Mouse (Mus musculus) midbrain, embryonic 10.5 days (tissue): ENCODE measurements around the gene Prr12. TPM values are rescaled to one million over a fixed set of nuclear protein-coding genes. Genes with fewer than 3 reads are reported as not detected.
A peak's percentile ranks its signal among the peaks of the same experiment; 100 is the strongest.

Source experiments
- DNase-seq: peaks from one replicate; pipeline ENCODE4 v3.0.0-alpha.2; 2017; ENCODE audit warnings: low spot score
- H3K27ac ChIP-seq: fragments of 300-500 bp; sonication (generic); replicated peaks from 2 replicates; pipeline ENCODE4 v1.5.1; 2016; ENCODE audit warnings: mild to moderate bottlenecking
- H3K27me3 ChIP-seq: fragments of 300-500 bp; sonication (generic); 2 replicates; pipeline ENCODE4 v1.6.1; 2016; ENCODE audit warnings: low read depth, mild to moderate bottlenecking; ENCODE audit not compliant: poor library complexity, severe bottlenecking
- H3K36me3 ChIP-seq: fragments of 300-500 bp; sonication (generic); 2 replicates; pipeline ENCODE4 v1.6.1; 2016; ENCODE audit warnings: mild to moderate bottlenecking, moderate library complexity
- H3K4me1 ChIP-seq: fragments of 300-500 bp; sonication (generic); 2 replicates; pipeline ENCODE4 v1.6.1; 2016
- H3K4me3 ChIP-seq: fragments of 300-500 bp; sonication (generic); 2 replicates; pipeline ENCODE4 v1.5.1; 2016; ENCODE audit warnings: mild to moderate bottlenecking, moderate library complexity
- H3K9me3 ChIP-seq: fragments of 300-500 bp; sonication (generic); replicated peaks from 2 replicates; pipeline ENCODE4 v1.6.1; 2016; ENCODE audit warnings: mild to moderate bottlenecking
- WGBS: fragments of 180-500 bp; shearing (Covaris S2); methylation state at CpG from one replicate; pipeline ENCODE4 v1.1.7; 2016; 5-methylcytosine and 5-hydroxymethylcytosine counted together
- polyA plus RNA-seq: library from polyadenylated mRNA; unstranded; fragments of >200 nt; fragmentation: Nextera tagmentation; extraction: Ambion mirVana; gene quantifications from 2 replicates; pipeline ENCODE4 v1.2.1, GENCODE M21; 2016

Prr12 gene
- polyA plus RNA-seq, 1 experiment from 2014 or later = 11.3 TPM

DNA sequence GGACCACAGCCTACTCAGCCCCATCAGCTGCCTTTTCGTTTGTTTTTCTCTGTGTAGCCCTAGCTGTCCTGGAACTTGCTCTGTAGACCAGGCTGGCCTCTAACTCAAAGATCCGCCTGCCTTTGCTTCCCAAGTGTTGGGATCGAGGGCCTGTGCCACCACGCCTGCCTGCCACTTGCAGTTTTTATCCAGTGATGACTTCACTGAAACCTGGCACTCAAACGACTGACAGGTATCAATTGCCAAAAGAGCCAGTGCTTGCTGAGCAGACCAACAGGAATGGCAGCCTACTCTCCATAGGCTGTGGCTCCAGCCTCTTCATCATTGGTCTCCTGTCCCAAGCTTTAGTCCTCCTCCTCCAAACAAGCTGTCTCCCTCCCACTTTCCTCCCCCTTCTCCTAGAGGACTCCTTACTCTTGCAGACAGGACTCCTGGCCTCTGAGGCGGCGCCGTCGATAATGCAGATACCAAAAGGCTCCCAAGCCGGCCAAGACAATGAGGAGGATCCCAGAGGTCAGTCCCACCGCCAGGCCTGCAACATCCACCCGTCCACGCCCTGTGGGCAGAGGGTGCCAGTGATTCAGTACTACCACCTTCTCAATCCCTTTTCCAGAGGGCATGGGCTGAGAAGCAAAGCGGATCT lies 3.8 kb upstream of the Prr12 start:
- Histone ChIP-seq H3K27me3 (no peaks in the 10 kb centered on the region), H3K4me1 (peaks cover 52% of the 10 kb centered on the region), H3K9me3 (no peaks in the 10 kb centered on the region), H3K36me3 (no peaks in the 10 kb centered on the region), H3K4me3 (0 out of 2 replicates have a peak overlapping the region, but pooled peaks have one; percentile 1), H3K27ac (no peak overlapping the region)
- no peak for DNase-seq
- WGBS = 68% methylated on average over 14 of the region's 14 CpGs

DNA sequence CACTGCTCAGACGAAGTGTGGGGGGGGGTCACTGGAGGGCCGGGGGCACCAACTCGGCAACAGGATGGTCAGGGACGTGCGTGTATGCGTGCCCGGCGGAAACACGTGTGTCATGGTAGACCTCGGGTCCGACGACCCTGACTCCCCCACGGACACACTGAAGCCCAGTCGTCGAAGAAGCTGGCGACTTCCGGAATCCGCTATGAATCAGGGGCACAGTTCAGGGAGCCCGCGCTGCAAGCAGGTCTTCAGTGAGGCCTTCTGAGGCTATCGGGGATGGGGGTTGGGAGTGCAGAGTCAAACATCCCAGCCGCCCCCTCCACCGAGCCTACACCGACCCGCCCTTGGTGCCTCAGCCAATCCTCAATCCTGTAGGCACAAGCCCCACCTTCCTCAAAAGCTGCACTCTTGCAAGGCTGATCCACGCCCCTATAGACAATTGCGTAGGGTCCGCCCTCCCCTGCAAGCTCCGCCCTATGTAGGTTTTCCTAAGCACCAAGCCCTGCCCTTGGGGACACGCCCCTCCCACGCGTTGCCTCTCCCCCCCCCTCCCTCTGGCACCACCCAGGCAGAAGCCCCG lies 1.3 kb upstream of the Prr12 start:
- Histone ChIP-seq H3K4me1 (peaks cover 54% of the 10 kb centered on the region), H3K4me3 (peak overlapping the region; percentile 98), H3K9me3 (no peaks in the 10 kb centered on the region), H3K27me3 (no peaks in the 10 kb centered on the region), H3K27ac (peak overlapping the region; percentile 100), H3K36me3 (peaks cover 21% of the 10 kb centered on the region)
- WGBS = under 1% methylated on average over 33 of the region's 33 CpGs
- peak; percentile 97 for DNase-seq

DNA sequence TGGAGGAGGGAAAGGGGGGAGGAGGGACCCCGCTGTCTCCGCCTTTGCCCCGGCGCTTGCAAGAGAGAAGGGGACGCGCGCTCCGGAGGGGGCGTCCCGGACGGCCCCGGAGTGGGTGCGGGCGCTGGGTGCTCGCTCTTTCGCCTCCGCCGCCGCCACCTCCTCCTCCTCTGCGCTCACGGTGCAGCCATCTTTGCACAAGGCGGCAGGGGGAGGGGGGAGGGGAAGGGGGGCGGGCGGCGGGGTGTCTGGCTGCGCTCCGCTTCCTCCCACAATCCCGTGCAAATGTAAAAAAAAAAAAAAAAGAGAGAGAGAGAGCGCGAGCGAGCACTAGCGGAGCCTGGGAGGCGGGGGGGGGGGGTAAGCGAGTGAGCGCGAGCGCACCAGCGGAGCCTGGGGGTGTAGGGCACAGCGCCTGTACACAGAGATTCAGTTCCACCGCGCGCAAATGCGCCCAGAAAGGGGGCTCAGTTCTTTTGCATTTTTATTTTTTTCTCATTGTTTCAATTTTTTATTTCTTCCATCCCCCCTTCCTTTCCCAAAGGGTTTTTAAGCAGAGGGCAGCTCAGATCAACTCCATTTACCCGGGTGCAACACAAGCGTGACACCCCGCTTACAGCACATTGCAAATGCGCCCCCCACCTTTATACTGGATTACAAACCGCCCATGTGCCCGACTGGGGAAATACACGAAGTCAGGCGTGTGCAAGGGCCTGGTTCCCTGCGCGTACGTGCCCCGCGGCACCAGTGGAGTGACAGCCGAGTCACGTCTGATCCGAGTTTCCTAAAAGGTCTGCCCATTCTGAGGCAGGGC lies 643 bp upstream of the Prr12 start:
- under 1% methylated on average over 52 of the region's 59 CpGs for WGBS
- DNase-seq = peak; percentile 86
- Histone ChIP-seq H3K27me3 (no peaks in the 10 kb centered on the region), H3K9me3 (no peaks in the 10 kb centered on the region), H3K4me3 (peak overlapping the region; percentile 98), H3K4me1 (peaks cover 50% of the 10 kb centered on the region), H3K36me3 (peaks cover 28% of the 10 kb centered on the region), H3K27ac (peak overlapping the region; percentile 100)

DNA sequence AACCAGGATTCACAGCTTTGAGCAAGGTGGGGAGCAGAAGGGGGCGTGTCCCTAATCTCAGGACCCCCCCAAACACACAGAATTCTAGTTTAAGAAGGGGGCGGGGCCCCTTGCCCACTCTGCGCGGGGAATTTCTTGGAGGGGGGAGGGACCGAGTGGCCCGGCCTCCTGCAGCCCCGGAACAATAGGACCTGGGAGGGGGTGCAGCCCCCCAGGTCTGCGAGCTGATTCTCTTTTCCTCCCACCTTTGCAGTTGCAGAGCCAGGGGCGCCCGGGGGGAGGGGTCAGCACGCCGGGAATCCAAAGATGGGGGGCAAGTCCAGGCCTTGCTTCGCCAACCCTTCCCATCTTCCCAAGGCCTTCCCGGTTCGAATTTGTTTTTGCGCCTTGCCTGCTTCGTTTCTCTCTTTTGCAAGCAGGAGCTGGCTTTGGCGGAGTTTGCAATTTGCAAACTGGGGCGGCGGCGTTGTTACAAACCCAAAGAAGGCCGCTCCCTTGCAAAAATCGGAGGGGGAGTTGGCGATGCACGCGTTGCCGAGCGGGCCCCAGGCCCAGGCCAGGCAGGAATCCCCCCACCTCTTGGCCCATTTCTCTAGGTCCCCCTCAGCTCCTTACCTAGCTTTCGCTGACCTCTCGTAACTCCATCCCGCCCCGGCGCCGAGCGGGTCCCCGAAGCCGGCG lies 360 bp downstream of the Prr12 start:
- peak overlapping the region; percentile 98 for H3K4me3 ChIP-seq
- H3K9me3 ChIP-seq = no peaks in the 10 kb centered on the region
- DNase-seq = peak; percentile 27
- under 1% methylated on average over 37 of the region's 38 CpGs for WGBS
- peaks cover 50% of the 10 kb centered on the region for H3K4me1 ChIP-seq
- H3K27me3 ChIP-seq = no peaks in the 10 kb centered on the region
- H3K27ac ChIP-seq = peak overlapping the region; percentile 100
- H3K36me3 ChIP-seq = peaks cover 38% of the 10 kb centered on the region

DNA sequence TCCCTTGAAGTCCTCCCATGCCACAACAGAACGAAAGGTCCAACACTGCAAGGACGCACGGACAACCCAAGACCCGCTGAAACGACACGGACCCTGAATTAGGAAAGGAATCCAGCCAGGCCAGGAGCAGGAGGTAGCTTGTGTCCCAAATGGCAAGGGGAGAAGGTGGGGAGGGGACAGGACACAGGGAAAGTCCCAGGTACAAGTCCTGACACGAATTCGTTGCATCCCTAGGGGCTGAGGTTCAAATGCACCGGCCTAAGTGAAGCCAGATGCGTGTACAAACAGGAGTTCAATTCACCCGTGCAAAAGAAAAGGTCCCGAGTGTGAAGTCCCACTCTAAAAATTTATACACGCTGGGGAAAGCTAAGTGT lies 1.1 kb downstream of the Prr12 start:
- H3K27me3 ChIP-seq = no peaks in the 10 kb centered on the region
- no peaks in the 10 kb centered on the region for H3K9me3 ChIP-seq
- H3K4me1 ChIP-seq = peaks cover 47% of the 10 kb centered on the region
- H3K36me3 ChIP-seq = peaks cover 46% of the 10 kb centered on the region
- H3K27ac ChIP-seq = peak overlapping the region; percentile 100
- 2% methylated on average over 13 of the region's 13 CpGs for WGBS
- H3K4me3 ChIP-seq = peak overlapping the region; percentile 98
- peak; percentile 32 for DNase-seq

DNA sequence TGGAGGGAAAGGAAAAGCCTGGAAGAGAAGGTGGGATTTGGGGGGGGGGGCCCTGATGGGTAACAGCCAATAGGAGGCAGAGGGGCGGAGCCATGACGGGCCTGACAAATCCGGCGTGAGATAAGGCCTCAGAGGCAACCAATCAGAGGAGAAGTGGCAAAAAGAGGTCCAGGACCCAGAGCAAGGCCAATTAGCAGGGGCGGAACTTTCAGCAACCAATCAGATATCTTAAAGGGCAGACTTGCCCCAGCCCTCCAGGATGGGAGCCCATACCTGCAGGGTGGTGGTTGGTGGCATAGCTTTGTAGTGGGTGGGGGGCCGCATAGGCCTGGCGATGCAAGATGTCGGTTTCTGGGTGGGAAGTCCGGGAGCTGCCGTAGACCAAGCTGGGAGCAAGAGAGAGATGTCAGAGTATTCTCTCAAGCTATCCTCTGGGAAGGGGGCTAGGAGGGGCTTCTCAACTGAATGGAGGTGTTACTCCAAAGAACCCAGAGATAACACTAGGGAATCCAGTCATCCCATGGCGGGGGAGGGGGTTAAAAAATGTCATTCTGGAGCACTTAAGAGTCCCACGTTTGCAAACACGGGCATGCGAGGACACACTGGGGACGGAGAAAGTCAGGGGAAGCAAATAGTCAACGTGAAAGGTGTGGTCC lies 1.6 kb downstream of the Prr12 start:
- peaks cover 46% of the 10 kb centered on the region for H3K4me1 ChIP-seq
- H3K4me3 ChIP-seq = peak overlapping the region; percentile 98
- peak overlapping the region; percentile 100 for H3K27ac ChIP-seq
- H3K9me3 ChIP-seq = no peaks in the 10 kb centered on the region
- H3K36me3 ChIP-seq = peaks cover 51% of the 10 kb centered on the region
- no peaks in the 10 kb centered on the region for H3K27me3 ChIP-seq
- peak; percentile 87 for DNase-seq
- 4% methylated on average over 16 of the region's 16 CpGs for WGBS

DNA sequence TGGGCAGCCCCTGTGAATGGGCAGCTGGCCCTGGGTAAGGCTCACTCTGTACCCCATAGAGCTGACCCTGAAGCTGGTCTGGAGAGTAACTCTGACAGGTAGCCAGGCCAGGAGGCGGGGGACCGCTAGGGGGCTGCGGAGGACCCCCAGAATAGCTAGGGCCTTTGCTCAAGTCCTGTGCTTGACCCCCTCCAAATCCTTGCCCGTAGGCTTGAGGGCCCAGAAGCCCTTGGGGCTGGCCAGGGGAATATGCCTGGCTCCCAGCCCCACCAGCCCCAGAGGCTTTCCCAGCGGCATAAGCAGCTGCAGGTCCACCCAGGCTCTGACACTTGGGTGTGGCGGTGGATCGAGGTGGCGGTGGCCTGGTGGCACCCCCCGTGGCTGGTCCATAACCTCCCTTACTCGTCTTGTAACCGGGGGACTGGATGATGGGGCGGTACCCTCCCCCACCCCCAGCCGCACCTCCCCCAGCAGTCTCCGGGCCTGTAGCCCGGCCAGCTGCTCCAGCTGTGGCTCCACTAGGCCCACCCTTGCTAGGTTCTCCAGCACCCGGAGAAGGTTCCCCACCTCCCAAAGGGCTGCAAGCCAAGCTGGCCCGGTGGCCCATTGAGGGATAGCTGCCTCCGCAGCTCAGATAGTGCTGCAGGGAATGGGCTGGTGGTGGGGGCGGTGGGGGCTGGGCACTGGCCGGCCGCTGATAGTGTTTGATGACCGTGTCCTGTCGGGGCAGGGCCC lies 3.6 kb downstream of the Prr12 start:
- peak overlapping the region; percentile 98 for H3K4me3 ChIP-seq
- H3K27ac ChIP-seq = no peak overlapping the region; the same call in 1 of the 2 replicates
- H3K9me3 ChIP-seq = no peaks in the 10 kb centered on the region
- WGBS = 96% methylated on average over 20 of the region's 23 CpGs
- DNase-seq = no peak
- H3K4me1 ChIP-seq = peaks cover 38% of the 10 kb centered on the region
- no peaks in the 10 kb centered on the region for H3K27me3 ChIP-seq
- peaks cover 71% of the 10 kb centered on the region for H3K36me3 ChIP-seq

DNA sequence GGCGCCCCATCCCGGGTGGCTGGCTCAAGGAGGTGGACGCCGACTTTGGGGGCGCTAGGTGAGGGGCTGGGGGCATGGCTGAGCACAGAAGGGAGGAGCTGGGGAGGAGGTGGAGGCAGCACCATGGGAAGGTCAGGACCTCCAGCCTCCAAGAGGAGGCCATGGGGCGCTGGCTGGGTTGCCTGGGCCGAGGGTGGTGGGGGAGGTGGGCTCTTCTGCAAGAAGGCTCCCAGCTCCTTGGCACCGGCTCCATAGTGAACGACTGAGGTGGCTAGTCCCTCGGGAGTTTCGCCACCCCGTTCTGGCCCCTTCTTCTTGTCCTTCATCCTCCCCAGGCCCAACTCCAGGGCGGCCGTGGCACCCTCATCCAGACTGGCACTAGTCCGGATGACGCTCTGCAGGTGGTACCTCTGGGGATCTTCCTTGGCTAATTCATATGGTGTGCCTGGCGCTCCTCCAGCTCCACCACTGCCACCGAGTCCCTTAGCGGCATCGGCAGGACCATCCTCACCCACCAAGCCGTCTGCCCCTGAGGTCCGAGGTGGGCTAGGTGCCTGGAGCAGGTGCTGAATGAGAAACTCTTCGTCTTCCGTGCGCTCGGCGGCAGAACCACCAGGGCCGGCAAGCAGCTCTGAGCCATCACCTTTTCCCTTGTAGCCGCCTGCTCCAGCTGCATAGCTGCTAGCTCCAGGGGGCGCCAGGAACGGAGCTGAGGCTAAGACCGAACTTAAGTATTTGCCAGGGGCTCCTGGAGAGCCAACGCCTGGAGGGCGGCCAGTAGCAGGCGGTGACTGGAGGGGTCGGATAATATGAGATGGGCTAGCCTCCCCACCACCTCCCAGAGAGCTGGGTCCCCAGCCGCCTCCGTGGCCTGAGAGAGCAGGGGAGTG lies 4.4 kb downstream of the Prr12 start:
- H3K36me3 ChIP-seq = peaks cover 79% of the 10 kb centered on the region
- WGBS = 93% methylated on average over 38 of the region's 38 CpGs
- no peak overlapping the region for H3K27ac ChIP-seq
- no peak for DNase-seq
- H3K4me1 ChIP-seq = peaks cover 31% of the 10 kb centered on the region
- peak overlapping the region; percentile 98 for H3K4me3 ChIP-seq
- H3K27me3 ChIP-seq = no peaks in the 10 kb centered on the region
- H3K9me3 ChIP-seq = no peaks in the 10 kb centered on the region

DNA sequence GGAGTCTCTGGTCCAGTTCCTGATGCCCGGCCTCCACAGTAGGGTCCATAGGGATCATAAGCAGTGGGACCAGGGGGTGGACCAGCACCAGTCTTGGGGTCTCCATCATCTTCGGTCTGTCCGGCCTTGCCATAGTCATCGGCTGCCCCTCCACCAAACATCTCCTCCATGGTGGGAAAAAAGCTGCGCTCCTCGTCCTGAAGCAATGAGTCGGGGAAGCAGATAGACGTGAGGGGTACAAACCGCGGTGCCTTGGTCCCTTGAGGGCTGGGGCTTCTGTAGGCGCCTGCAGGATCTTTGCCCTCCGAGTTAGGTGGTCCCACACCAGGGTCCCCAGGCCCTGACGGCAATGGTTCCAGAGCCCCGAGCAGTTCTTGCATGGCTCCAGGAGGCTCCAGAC lies 5.2 kb downstream of the Prr12 start:
- H3K27me3 ChIP-seq = no peaks in the 10 kb centered on the region
- no peak overlapping the region for H3K4me3 ChIP-seq
- DNase-seq = no peak
- peaks cover 31% of the 10 kb centered on the region for H3K4me1 ChIP-seq
- WGBS = 98% methylated on average over 14 of the region's 14 CpGs
- no peaks in the 10 kb centered on the region for H3K9me3 ChIP-seq
- peaks cover 87% of the 10 kb centered on the region for H3K36me3 ChIP-seq
- H3K27ac ChIP-seq = no peak overlapping the region

DNA sequence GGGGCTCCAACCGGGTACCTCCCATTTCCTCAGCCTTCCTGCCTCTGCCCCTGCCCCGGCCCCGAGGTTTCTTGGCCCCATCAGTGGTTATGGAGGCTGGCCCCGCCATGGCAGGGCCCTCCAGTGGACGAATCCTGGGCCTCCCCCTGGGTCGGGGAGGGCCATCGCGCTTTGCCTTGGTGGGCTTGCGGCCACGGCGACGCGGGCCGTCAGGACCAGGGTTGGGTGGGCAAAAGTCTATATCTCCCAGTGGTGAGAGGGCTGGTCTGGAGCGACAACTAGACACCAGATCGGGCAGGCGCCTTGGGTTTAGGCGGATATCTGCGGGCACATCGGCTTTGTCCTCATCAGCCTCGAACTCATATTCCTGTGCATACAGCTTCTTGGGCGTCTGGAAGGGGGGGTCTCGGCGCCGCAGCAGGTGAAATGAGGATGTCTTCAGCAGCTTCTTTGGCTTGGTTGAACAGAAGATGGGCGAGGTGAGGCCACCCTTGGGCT lies 5.8 kb downstream of the Prr12 start:
- Histone ChIP-seq H3K4me1 (peaks cover 28% of the 10 kb centered on the region), H3K27me3 (no peaks in the 10 kb centered on the region), H3K4me3 (peak overlapping the region; percentile 14; the same call in 1 of the 2 replicates), H3K36me3 (peaks cover 93% of the 10 kb centered on the region), H3K27ac (no peak overlapping the region), H3K9me3 (no peaks in the 10 kb centered on the region)
- no peak for DNase-seq
- WGBS = 95% methylated on average over 26 of the region's 26 CpGs

DNA sequence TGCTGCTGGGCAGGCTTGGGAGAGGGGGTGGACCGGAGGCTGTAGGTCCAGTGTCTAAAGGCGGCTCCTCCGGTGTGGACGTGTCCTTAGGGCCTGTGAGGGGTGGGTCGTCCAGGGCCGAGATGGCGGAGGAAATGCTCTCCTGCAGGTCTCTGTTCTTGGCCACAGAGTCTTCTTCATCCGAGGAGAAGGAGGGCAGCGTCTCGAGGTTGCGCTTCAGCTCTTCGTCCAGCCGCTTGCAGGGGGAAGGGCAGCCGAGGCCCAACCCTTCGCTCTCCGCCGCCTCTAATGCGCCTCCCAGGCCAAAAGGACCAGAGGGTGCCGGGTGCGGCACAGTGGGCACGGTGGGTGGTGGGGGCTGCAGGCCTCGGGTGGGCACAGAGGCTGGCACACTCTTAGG lies 6.9 kb downstream of the Prr12 start:
- Histone ChIP-seq H3K27ac (no peak overlapping the region), H3K27me3 (no peaks in the 10 kb centered on the region), H3K4me1 (peaks cover 16% of the 10 kb centered on the region), H3K9me3 (no peaks in the 10 kb centered on the region), H3K4me3 (0 out of 2 replicates have a peak overlapping the region, but pooled peaks have one; percentile 11), H3K36me3 (peaks cover 100% of the 10 kb centered on the region)
- DNase-seq = no peak
- WGBS = 96% methylated on average over 22 of the region's 22 CpGs
